Mouse (Mus musculus): Measurements from ENCODE around the gene Igsf8.

- TF ChIP-seq CTCF (IDR thresholded peaks at IDR 0.05; ENCODE audit: extremely low read depth, insufficient read length, insufficient replicate concordance, low read depth, low read length) (no peak), POLR2A (IDR thresholded peaks at IDR 0.05; ENCODE audit: low read depth, low read length) (no peak)
Observed at GRCm38 (mm10) chr1:172312768-172313561, 51.5 kb downstream of the Igsf8 start.
